Comparison of ENCODE assay signal across 8 mouse cellular contexts in genomic region chr8:122665667-122666316, GRCm38 (mm10). TPM values are rescaled to one million over a fixed set of nuclear protein-coding genes. Genes with fewer than 3 reads are reported as not detected.
DNase-seq lines count a peak whose midpoint lies in the region; ATAC-seq and TF ChIP-seq lines count a peak whose summit lies in the region.

No protein-coding gene starts in this region.

- whole genome bisulfite sequencing in forebrain, embryonic 13.5 days, result 55% methylated on average over 12 of the region's 14 CpGs
- 73% methylated on average over 14 of the region's 14 CpGs for WGBS in forebrain, embryonic 10.5 days
- WGBS in limb, embryonic 12.5 days, result 47% methylated on average over 12 of the region's 14 CpGs
- 46% methylated on average over 12 of the region's 14 CpGs for WGBS in midbrain, postnatal 0 days

- intact Hi-C loops in heart, postnatal 10 days (cut with DNase I), result no loop called here

- DNase-seq in forebrain, embryonic 10.5 days (ENCODE audit: extremely low spot score, low spot score), result no peak
- no peak for DNase-seq in G1E (ENCODE audit: low spot score)
- DNase-seq in cerebellum, postnatal 14 days, result peak; percentile 88 to 91
- peak; percentile 80 to 86 for DNase-seq in heart, postnatal 10 days
- peak; percentile 83 for DNase-seq in midbrain, postnatal 0 days (ENCODE audit: low spot score)
- DNase-seq in urinary bladder, postnatal 25 days (ENCODE audit: low spot score), result no peak

- H3K36me3 ChIP-seq in forebrain, embryonic 13.5 days (ENCODE audit: poor library complexity, severe bottlenecking), result no peaks in the 10 kb centered on the region
- H3K36me3 ChIP-seq in forebrain, embryonic 10.5 days (replicated peaks), result no peaks in the 10 kb centered on the region
- H3K36me3 ChIP-seq in G1E (replicated peaks), result peaks cover 100% of the 10 kb centered on the region
- H3K36me3 ChIP-seq in limb, embryonic 12.5 days, result no peaks in the 10 kb centered on the region
- H3K36me3 ChIP-seq in midbrain, postnatal 0 days (ENCODE audit: insufficient read depth, low read length), result no peaks in the 10 kb centered on the region; the same call in 1 of the 2 replicates

- H3K4me1 ChIP-seq in forebrain, embryonic 13.5 days, result peaks cover 83% of the 10 kb centered on the region
- peaks cover 77% of the 10 kb centered on the region for H3K4me1 ChIP-seq in forebrain, embryonic 10.5 days
- H3K4me1 ChIP-seq in G1E (ENCODE audit: insufficient read depth, low read depth, low read length), result peaks cover 99% of the 10 kb centered on the region
- H3K4me1 ChIP-seq in limb, embryonic 12.5 days (replicated peaks), result peaks cover 87% of the 10 kb centered on the region
- peaks cover 14% of the 10 kb centered on the region for H3K4me1 ChIP-seq in midbrain, postnatal 0 days (ENCODE audit: insufficient read depth, low read length)

- no peak overlapping the region for H3K9ac ChIP-seq in forebrain, embryonic 13.5 days
- no peak overlapping the region for H3K9ac ChIP-seq in limb, embryonic 12.5 days (replicated peaks)
- H3K9ac ChIP-seq in midbrain, postnatal 0 days (replicated peaks; ENCODE audit: low read length, poor library complexity, severe bottlenecking), result 0 out of 2 replicates have a peak overlapping the region, but pooled peaks have one; percentile 36

- H3K27me3 ChIP-seq in forebrain, embryonic 13.5 days, result peaks cover 26% of the 10 kb centered on the region
- H3K27me3 ChIP-seq in forebrain, embryonic 10.5 days (ENCODE audit: poor library complexity, severe bottlenecking), result peaks cover 71% of the 10 kb centered on the region
- H3K27me3 ChIP-seq in G1E (ENCODE audit: insufficient read depth, low read length), result no peaks in the 10 kb centered on the region
- H3K27me3 ChIP-seq in limb, embryonic 12.5 days, result peaks cover 11% of the 10 kb centered on the region
- no peaks in the 10 kb centered on the region for H3K27me3 ChIP-seq in midbrain, postnatal 0 days (ENCODE audit: insufficient read depth, low read length)

- no peaks in the 10 kb centered on the region for H3K9me3 ChIP-seq in forebrain, embryonic 13.5 days (replicated peaks)
- H3K9me3 ChIP-seq in forebrain, embryonic 10.5 days, result no peaks in the 10 kb centered on the region
- no peaks in the 10 kb centered on the region for H3K9me3 ChIP-seq in G1E (replicated peaks)
- no peaks in the 10 kb centered on the region for H3K9me3 ChIP-seq in limb, embryonic 12.5 days
- no peaks in the 10 kb centered on the region for H3K9me3 ChIP-seq in midbrain, postnatal 0 days (ENCODE audit: low read length)

- ATAC-seq in forebrain, embryonic 13.5 days, result peak; percentile 79
- no peak for ATAC-seq in G1E (ENCODE audit: extremely low read depth, insufficient number of reproducible peaks, low FRiP score, poor library complexity, severe bottlenecking)
- ATAC-seq in limb, embryonic 12.5 days (ENCODE audit: insufficient number of reproducible peaks, insufficient read depth, low FRiP score, low TSS enrichment, low read depth), result no peak
- 0 out of 2 replicates have a peak, but pooled peaks have one; percentile 9 for ATAC-seq in midbrain, postnatal 0 days (ENCODE audit: low FRiP score)

- no peak for TF ChIP-seq CTCF in G1E (IDR thresholded peaks at IDR 0.05; ENCODE audit: low read depth, low read length)
- TF ChIP-seq CTCF in midbrain, postnatal 0 days (IDR thresholded peaks at IDR 0.05), result no peak

- no peak overlapping the region for H3K4me3 ChIP-seq in forebrain, embryonic 13.5 days
- H3K4me3 ChIP-seq in forebrain, embryonic 10.5 days, result no peak overlapping the region
- peak overlapping the region; percentile 38; the same call in 1 of the 2 replicates for H3K4me3 ChIP-seq in G1E (ENCODE audit: low read depth, low read length)
- no peak overlapping the region for H3K4me3 ChIP-seq in limb, embryonic 12.5 days (replicated peaks)
- H3K4me3 ChIP-seq in midbrain, postnatal 0 days (ENCODE audit: low read depth, low read length), result no peak overlapping the region

- peak overlapping the region; percentile 33; the same call in 1 of the 2 replicates for H3K4me2 ChIP-seq in forebrain, embryonic 13.5 days
- peak overlapping the region; percentile 35 for H3K4me2 ChIP-seq in limb, embryonic 12.5 days
- no peak overlapping the region for H3K4me2 ChIP-seq in midbrain, postnatal 0 days (ENCODE audit: low read depth, low read length, poor library complexity, severe bottlenecking)

- H3K27ac ChIP-seq in forebrain, embryonic 13.5 days, result peak overlapping the region; percentile 79
- no peak overlapping the region for H3K27ac ChIP-seq in forebrain, embryonic 10.5 days
- H3K27ac ChIP-seq in limb, embryonic 12.5 days, result peak overlapping the region; percentile 88
- peak overlapping the region; percentile 38 for H3K27ac ChIP-seq in midbrain, postnatal 0 days (ENCODE audit: low read depth, low read length)

RNA-seq across cellular contexts. Expression of gene Cbfa2t3, which starts 33.1 kb away (rescaled TPM):
- 12.4 and 13.9 TPM in 2 replicates for polyA plus RNA-seq in forebrain, embryonic 13.5 days (2015; fragmentation: Nextera tagmentation; extraction: Ambion mirVana)
- polyA plus RNA-seq in forebrain, embryonic 10.5 days (2016; fragmentation: Nextera tagmentation; extraction: Ambion mirVana), result 1.6 and 2.4 TPM in 2 replicates
- 99.0 and 106 TPM in 2 replicates for total RNA-seq in G1E (2014; fragmentation: Nextera tagmentation)
- 18.8 and 19.9 TPM in 2 replicates for total RNA-seq in G1E (2017)
- polyA plus RNA-seq in G1E (2012), result 287 TPM in 2 replicates
- 10 to 100 TPM; 22.2 to 24.5 TPM for total RNA-seq in heart, postnatal 10 days (2021)
- 2.8 and 3.3 TPM in 2 replicates for polyA plus RNA-seq in limb, embryonic 12.5 days (2016; fragmentation: Nextera tagmentation; extraction: Ambion mirVana)
- 11.1 and 11.8 TPM in 2 replicates for total RNA-seq in midbrain, postnatal 0 days (2014; rRNA removed)
- polyA plus RNA-seq in midbrain, postnatal 0 days (2015; fragmentation: Nextera tagmentation; extraction: Ambion mirVana), result 13.3 and 15.9 TPM in 2 replicates

RNA-seq across cellular contexts. Expression of gene Pabpn1l, which starts 43.3 kb away (rescaled TPM):
- not detected in 2 replicates for polyA plus RNA-seq in forebrain, embryonic 13.5 days (2015; fragmentation: Nextera tagmentation; extraction: Ambion mirVana)
- polyA plus RNA-seq in forebrain, embryonic 10.5 days (2016; fragmentation: Nextera tagmentation; extraction: Ambion mirVana), result not detected in 2 replicates
- total RNA-seq in G1E (2014; fragmentation: Nextera tagmentation) (not detected in 2 replicates), G1E (2017) (0.11 TPM in 1 of 2 replicates, not detected in the other)
- not detected in 2 replicates for polyA plus RNA-seq in G1E (2012)
- not detected for total RNA-seq in heart, postnatal 10 days (2021)
- polyA plus RNA-seq in limb, embryonic 12.5 days (2016; fragmentation: Nextera tagmentation; extraction: Ambion mirVana), result not detected in 2 replicates
- total RNA-seq in midbrain, postnatal 0 days (2014; rRNA removed), result not detected in 2 replicates
- not detected in 2 replicates for polyA plus RNA-seq in midbrain, postnatal 0 days (2015; fragmentation: Nextera tagmentation; extraction: Ambion mirVana)

RNA-seq across cellular contexts. Expression of gene Trappc2l, which starts 54.4 kb away (rescaled TPM):
- 69.3 and 79.6 TPM in 2 replicates for polyA plus RNA-seq in forebrain, embryonic 13.5 days (2015; fragmentation: Nextera tagmentation; extraction: Ambion mirVana)
- 41.0 and 44.1 TPM in 2 replicates for polyA plus RNA-seq in forebrain, embryonic 10.5 days (2016; fragmentation: Nextera tagmentation; extraction: Ambion mirVana)
- 19.5 and 31.8 TPM in 2 replicates for total RNA-seq in G1E (2014; fragmentation: Nextera tagmentation)
- 32.2 and 40.4 TPM in 2 replicates for total RNA-seq in G1E (2017)
- polyA plus RNA-seq in G1E (2012), result 0.43 and 0.75 TPM in 2 replicates
- total RNA-seq in heart, postnatal 10 days (2021), result 10 to 100 TPM; 54.7 to 57.4 TPM
- polyA plus RNA-seq in limb, embryonic 12.5 days (2016; fragmentation: Nextera tagmentation; extraction: Ambion mirVana), result 39.0 and 48.0 TPM in 2 replicates
- 14.1 and 23.2 TPM in 2 replicates for total RNA-seq in midbrain, postnatal 0 days (2014; rRNA removed)
- polyA plus RNA-seq in midbrain, postnatal 0 days (2015; fragmentation: Nextera tagmentation; extraction: Ambion mirVana), result 135 and 138 TPM in 2 replicates

RNA-seq across cellular contexts. Expression of gene Galns, which starts 54.5 kb away (rescaled TPM):
- 3.0 and 3.2 TPM in 2 replicates for polyA plus RNA-seq in forebrain, embryonic 13.5 days (2015; fragmentation: Nextera tagmentation; extraction: Ambion mirVana)
- 4.6 and 5.5 TPM in 2 replicates for polyA plus RNA-seq in forebrain, embryonic 10.5 days (2016; fragmentation: Nextera tagmentation; extraction: Ambion mirVana)
- total RNA-seq in G1E (2014; fragmentation: Nextera tagmentation) (5.0 and 6.0 TPM in 2 replicates), G1E (2017) (7.6 and 7.9 TPM in 2 replicates)
- 2.9 and 3.0 TPM in 2 replicates for polyA plus RNA-seq in G1E (2012)
- 1 to 10 TPM; 6.6 to 7.1 TPM for total RNA-seq in heart, postnatal 10 days (2021)
- polyA plus RNA-seq in limb, embryonic 12.5 days (2016; fragmentation: Nextera tagmentation; extraction: Ambion mirVana), result 5.9 and 8.4 TPM in 2 replicates
- 12.1 and 14.6 TPM in 2 replicates for total RNA-seq in midbrain, postnatal 0 days (2014; rRNA removed)
- polyA plus RNA-seq in midbrain, postnatal 0 days (2015; fragmentation: Nextera tagmentation; extraction: Ambion mirVana), result 10.9 and 12.7 TPM in 2 replicates

Comparison
In these comparisons a context has a peak if more than half of its experiments do, and no peak if none do; other contexts are left out.
1. ATAC-seq: peak in forebrain, embryonic 13.5 days (single experiment) and midbrain, postnatal 0 days (single experiment); none in G1E (single experiment) and limb, embryonic 12.5 days (single experiment).
2. DNase-seq: peak in cerebellum, postnatal 14 days (2 of 2), heart, postnatal 10 days (2 of 2) and midbrain, postnatal 0 days (single experiment); none in forebrain, embryonic 10.5 days (single experiment), G1E (single experiment) and urinary bladder, postnatal 25 days (single experiment).
3. RNA of gene Cbfa2t3, which starts 33.1 kb away (polyA plus RNA-seq): 287 TPM in G1E; 13.3 to 15.9 TPM in midbrain, postnatal 0 days, 12.4 to 13.9 TPM in forebrain, embryonic 13.5 days, 2.8 to 3.3 TPM in limb, embryonic 12.5 days and 1.6 to 2.4 TPM in forebrain, embryonic 10.5 days; every median in the first group is over 10 times any median in the second.
4. RNA of gene Trappc2l, which starts 54.4 kb away (polyA plus RNA-seq): 135 to 138 TPM in midbrain, postnatal 0 days, 69.3 to 79.6 TPM in forebrain, embryonic 13.5 days, 41.0 to 44.1 TPM in forebrain, embryonic 10.5 days and 39.0 to 48.0 TPM in limb, embryonic 12.5 days; 0.43 to 0.75 TPM in G1E; every median in the first group is over 10 times any median in the second.